Mouse (Mus musculus) inflammation-experienced regulatory T-cells, adult 6 months (primary cell): ENCODE results near the gene Tigd2. TPM values are rescaled to one million over a fixed set of nuclear protein-coding genes. Genes with fewer than 3 reads are reported as not detected.

ENCODE experiments used
- polyA plus RNA-seq, 3 experiments: library from polyadenylated mRNA; unstranded; fragments of 100-300 nt; shearing (Covaris generic); gene quantifications; one replicate each; pipeline ENCODE4 v1.2.1; 2017

The Tigd2 gene
- polyA plus RNA-seq, 3 experiments from 2014 or later, result 17.4 to 31.5 (median 30.5) TPM

Other genes starting within 250 kb of the Tigd2 start
- under 1 TPM in 2 of 3 experiments, not detected in 1; 0.27 to 0.29 TPM for gene Fam13a, start 184.3 kb upstream of the Tigd2 start, polyA plus RNA-seq
- gene Gprin3, start 217.4 kb downstream of the Tigd2 start, polyA plus RNA-seq, result 10 to 100 TPM; 13.9 to 30.8 (median 18.6) TPM